Mouse (Mus musculus) testis, postnatal 10 days (tissue): Measurements from ENCODE around the gene Incenp.
"Not testable (repeated sequence)": the region's sequence is repeated elsewhere in the genome, so short reads cannot be mapped to it uniquely, and the experiment has no call there.

Experiments used
- DNase-seq: peaks from one replicate; pipeline ENCODE4 v3.0.0; 2021; ENCODE audit warnings: low spot score

Gene Incenp

GRCm38 (mm10) chr19:9899072-9899779 is at the start of gene Incenp:
Gene Incenp, minus strand, starts transcription at chr19:9899551.
- DNase-seq: peak; percentile 88

GRCm38 (mm10) chr19:9946986-9947385 is 47.6 kb upstream of the Incenp start:
- no peak for DNase-seq

DNA sequence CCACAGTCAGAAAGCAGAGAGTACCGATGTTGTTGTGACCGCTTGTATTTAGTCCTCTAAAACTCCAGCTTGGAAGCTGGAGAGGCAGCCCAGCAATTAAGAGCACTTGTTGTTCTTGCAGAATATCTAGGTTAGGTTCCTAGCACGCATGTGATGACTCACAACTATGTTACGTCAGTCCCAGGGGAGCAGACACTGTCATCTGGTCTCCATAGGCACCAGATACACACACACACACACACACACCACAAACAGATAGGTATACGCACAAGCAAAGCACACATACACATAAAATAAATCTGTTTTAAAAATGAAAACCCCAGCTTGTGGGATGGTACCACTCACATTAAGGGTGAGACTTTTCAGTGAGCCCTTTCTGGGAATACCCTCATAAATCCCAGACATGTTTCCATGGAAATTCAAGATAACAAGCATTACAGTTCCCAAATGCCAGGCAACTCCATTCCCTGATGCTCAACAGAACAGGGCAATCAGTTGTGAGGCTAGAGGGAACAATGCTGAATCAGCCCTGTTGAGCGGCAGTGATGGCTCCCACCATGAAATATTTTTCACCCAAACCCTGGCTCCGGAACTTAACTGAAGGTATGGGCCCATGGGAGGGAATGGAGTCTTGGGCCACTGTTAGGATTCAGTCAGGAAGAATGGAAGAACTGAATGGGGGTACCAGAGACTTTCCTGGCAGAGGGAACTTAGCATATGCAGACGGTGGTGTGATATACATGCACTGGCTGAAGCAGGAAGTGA is 46.6 kb upstream of the Incenp start:
- DNase-seq: no peak

- DNase-seq: peak; percentile 54
Measured at GRCm38 (mm10) chr19:9942539-9943533, 43.5 kb upstream of the Incenp start.

DNA sequence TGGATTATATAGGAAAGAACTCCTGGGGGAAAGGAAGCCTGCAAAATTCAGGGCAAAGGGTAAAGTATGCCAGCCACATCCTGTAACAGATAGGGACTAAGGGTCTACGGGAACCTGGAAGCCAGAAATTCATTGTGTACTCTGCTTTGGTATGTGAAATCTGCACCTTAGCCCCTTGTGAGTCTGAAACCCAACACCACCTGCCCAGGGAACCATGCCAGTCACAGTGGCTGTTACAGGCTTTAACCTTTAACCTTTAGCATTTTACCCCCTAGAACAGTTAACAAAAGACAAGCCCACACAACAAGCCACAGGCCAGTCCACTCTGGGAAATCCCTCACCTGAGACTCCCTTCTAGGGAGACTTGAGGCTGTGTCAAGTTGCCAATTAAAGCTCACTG is 42.5 kb upstream of the Incenp start:
- DNase-seq: no peak

DNA sequence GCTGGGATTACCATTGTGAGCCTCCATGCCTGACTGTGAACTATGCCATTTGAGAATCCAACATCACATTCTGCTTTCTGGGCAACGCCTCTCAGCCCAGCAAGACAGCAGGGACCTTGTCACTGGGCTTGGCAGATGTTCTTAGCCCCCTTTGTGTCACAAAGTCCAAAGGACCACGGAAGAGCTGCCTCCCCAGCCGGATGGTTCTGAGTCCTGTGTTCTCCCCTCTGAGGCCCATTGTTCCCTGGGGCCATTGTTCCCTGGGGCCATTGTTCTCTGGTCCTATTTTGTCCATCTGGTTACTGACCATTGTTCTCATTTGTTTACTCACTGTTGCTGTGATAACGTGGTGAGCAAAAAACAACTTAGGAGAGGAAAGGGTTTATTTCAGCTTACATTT is 41.6 kb upstream of the Incenp start:
- no peak for DNase-seq

DNA sequence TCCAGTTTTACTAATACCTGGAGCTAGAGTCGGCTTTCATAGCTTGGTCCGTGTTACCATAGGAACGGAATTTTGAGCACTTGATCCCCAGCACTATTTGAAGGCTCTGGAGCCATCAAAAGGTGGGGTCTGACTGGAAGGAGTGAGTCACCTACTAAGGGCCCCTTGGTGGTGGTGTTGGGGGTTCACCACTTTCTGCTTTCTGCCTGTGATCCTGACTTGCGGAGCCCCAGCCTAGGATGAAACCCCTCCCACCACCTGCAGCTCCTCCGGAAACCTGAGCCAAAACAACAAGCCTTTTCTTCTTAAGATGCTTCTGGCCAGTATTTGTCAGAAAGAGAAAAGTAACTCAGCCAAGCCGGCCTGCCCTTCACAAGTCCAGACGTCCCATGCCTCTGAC is 40.5 kb upstream of the Incenp start:
- no peak for DNase-seq

- peak; percentile 52 for DNase-seq
Measured at GRCm38 (mm10) chr19:9938824-9939303, 39.5 kb upstream of the Incenp start.

DNA sequence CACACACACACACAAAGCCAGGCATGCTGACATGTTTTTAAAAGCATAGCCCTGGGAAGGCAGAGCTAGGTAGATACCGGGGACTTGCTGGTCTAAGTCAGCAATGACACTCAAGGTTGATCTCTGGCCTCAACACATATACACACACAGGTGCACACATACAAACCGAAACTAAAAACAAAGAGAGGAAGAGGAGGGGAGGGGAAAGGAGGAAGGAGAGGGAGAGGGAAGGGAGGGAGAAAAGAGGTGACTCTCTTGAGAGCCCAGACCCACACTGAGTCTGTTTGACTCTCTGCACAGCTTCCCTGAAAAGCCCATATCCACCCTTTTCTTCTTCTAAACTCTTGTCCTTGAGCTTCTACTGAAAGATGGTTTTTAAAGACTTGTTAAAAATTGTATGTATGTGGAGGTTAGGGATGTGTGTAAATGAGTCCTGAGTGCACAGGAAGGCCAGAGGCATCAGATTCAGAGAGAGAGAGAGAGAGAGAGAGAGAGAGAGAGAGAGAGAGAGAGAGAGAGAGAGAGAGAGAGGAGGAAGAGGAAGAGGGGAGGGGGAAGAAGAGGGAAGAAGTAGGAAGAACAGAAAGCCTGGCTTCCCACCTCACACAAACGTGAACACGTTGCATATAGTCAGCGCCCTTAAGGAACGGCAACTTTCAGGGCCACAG is 38.9 kb upstream of the Incenp start:
- no peak for DNase-seq

- DNase-seq: no peak
Measured at GRCm38 (mm10) chr19:9937428-9937827, 38.1 kb upstream of the Incenp start.

- no peak for DNase-seq
Measured at GRCm38 (mm10) chr19:9936579-9936978, 37.2 kb upstream of the Incenp start.

DNA sequence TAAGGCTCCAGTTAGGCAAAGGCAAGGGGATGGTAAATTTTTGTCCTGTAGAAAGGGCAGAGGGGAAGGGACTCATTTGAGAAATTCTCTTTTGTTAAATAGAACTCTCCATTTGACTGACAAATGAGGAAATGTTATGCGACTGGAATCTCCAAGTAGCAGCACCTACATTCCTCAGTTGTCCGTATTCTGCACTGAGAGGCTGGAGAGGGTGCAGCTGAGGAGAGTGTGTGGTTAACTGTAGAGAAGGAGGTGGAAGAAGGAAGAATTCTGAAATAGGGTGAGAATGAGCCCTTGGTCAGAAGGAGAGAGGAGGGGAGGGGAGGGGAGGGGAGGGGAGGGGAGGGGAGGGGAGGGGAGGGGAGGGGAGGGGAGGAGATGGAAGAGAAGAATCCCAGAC is 34.6 kb upstream of the Incenp start:
- no peak for DNase-seq

- DNase-seq: not testable (repeated sequence)
Measured at GRCm38 (mm10) chr19:9931167-9931607, 31.8 kb upstream of the Incenp start.

- no peak for DNase-seq
Measured at GRCm38 (mm10) chr19:9928089-9928488, 28.7 kb upstream of the Incenp start.

GRCm38 (mm10) chr19:9924769-9925272 is 25.5 kb upstream of the Incenp start:
- no peak for DNase-seq

DNA sequence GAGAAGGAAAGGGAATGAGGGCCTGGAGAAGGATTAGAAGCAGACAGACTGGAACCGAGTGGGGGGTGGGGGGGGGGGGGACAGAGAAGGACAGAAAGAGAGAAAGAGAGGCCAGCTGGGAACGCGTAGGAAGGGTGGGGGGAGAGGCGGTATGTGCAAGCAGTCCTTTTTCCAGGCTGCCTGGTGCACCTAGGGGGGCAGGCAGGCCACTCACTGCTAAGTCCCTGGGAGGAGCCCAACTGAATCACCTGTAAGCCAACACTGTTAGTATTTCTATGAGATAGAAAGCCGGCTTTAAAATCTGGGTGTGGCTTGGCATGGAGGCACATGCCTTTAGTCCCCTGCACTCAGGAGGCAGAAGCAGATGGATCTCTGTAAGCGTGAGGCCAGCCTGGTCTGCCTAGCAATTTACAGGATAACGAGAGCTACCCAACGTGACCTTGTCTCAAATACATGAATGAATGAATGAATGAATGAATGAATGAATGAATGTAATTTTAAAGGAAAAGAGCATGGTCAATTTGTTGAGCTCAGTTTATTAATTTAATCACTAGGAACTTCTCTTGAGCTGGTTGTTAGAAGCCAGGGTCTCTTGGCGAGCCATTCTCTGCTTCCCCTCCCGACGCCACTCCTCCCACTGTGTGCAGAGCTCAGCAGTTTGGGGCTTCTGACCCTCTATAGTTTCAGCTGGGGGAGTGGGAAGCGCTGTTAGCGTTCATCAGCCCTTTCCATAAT is 24.9 kb upstream of the Incenp start:
- DNase-seq: no peak

DNA sequence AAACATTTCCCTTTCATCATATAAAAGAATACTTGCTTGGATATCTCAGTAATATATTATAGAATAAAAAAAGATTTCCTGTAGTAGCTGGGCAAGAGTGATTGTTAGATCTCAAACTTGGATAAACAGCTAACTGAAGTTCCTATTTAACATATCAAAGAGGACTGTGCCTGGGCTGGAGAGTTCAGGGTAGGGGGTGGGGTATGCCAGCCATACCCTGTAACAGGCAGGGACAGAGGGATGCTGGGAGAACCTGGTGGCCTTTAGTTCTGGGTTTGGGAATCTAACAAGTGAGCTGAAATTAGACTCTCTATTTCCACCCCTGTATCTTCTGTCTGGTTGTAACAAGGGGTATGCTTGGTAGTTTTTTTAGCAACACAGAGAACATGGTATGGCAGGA is 23.7 kb upstream of the Incenp start:
- no peak for DNase-seq

GRCm38 (mm10) chr19:9922228-9922627 is 22.9 kb upstream of the Incenp start:
- DNase-seq: no peak

- DNase-seq: peak; percentile 73
Measured at GRCm38 (mm10) chr19:9920835-9921784, 21.8 kb upstream of the Incenp start.
